Mouse (Mus musculus) cerebral cortex, adult 2 months (tissue): ENCODE data around the gene Adgrf5.

Source experiments
- WGBS: fragments of 180-500 bp; shearing (Covaris S2); methylation state at CpG from one replicate; pipeline ENCODE4 v1.1.7; 2018; 5-methylcytosine and 5-hydroxymethylcytosine counted together

The Adgrf5 gene

DNA sequence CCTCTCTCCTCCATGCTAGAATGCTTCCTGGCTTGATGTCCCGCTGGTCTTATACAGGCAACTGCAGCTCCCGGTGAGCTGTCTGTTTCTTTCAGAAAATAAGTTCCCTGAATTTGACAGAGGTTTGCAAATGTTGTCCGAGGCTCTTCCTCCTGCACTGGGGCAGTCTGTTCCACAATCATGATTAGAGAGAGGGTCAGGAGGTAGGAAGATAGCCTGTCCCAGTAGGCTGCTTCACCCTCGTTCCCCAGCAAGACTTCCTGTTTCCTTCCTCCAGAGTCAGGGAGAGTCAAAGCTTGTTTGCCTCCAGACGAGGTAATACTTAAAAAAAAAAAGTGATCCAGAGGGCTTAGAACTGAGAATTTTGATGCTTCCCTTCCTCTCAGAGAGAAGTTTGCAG is 16.3 kb downstream of the Adgrf5 start:
- WGBS = 70% methylated on average over 5 of the region's 5 CpGs

DNA sequence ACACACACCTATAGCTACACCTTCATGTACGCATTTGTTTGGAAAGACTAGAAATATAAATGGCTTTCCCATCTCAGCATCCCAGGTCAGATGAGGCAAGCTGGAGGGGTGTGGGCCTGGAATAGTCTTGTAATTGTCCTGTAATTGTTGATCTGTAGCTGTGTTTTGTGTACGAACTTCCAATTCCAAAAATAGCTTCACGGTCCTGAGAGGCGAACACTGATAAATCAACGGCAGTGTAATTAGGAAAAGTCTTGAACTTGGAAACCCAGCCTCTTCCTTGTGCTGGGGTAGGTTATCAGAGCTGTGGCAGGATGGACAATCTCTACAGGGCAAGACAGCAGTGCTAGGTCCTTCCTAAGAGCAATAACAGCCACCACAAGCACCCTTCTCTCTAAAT is 18.5 kb downstream of the Adgrf5 start:
- 85% methylated on average over 5 of the region's 5 CpGs for WGBS

GRCm38 (mm10) chr17:43386331-43386730 is 26.1 kb downstream of the Adgrf5 start:
- 94% methylated on average over 5 of the region's 5 CpGs for WGBS

- WGBS = 75% methylated on average over 3 of the region's 3 CpGs
Measured at GRCm38 (mm10) chr17:43387171-43387570, 26.9 kb downstream of the Adgrf5 start.

GRCm38 (mm10) chr17:43389256-43389655 is 29.0 kb downstream of the Adgrf5 start:
- WGBS = 83% methylated on average over 11 of the region's 11 CpGs

GRCm38 (mm10) chr17:43392191-43392590 is 31.9 kb downstream of the Adgrf5 start:
- WGBS = 75% methylated on average over 9 of the region's 9 CpGs

DNA sequence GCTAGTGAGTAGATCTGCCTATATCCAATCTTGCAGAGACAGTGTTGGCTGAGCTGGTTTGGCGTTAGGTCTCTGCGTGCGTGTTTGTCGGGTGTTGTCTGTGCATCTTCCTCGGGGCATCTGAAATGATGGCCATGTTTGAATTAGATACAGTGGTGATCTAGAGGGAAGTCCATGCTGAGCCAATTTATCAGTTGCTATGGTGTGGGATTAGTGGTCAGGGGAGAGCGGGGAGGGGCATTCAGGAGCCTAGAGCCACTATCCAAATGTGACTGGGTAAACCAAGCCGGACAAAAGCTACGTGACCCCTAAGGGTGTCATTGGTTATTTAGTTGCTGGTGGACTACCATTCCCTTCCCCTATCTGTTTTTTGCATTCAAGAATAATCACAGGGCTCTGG is 33.4 kb downstream of the Adgrf5 start:
- 80% methylated on average over 8 of the region's 8 CpGs for WGBS

GRCm38 (mm10) chr17:43395400-43396258 is 35.4 kb downstream of the Adgrf5 start:
- 76% methylated on average over 12 of the region's 12 CpGs for WGBS

GRCm38 (mm10) chr17:43398612-43399011 is 38.4 kb downstream of the Adgrf5 start:
- WGBS = 63% methylated on average over 7 of the region's 7 CpGs

- WGBS = 74% methylated on average over 3 of the region's 3 CpGs
Measured at GRCm38 (mm10) chr17:43399151-43399550, 38.9 kb downstream of the Adgrf5 start.

DNA sequence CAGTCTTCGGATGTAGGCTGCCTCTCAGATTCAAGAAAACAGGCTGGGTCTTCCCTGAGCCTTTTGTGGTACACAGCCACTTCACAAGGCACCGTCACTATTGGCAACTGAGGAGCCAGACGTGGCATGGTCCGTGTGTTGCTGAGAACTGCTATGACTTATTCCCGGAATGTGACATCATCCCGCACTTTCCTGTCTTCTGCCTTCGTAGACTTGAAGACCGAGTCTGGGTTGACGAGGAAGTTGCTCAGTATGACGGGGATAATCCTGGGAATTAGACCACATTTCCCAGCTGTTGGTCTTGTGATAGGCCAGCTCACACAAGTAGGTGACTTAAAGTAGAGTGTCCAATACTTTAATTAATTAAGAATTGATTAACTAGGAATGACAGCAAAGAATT is 40.2 kb downstream of the Adgrf5 start:
- 60% methylated on average over 10 of the region's 10 CpGs for whole genome bisulfite sequencing

- 62% methylated on average over 6 of the region's 6 CpGs for WGBS
Measured at GRCm38 (mm10) chr17:43403851-43404250, 43.6 kb downstream of the Adgrf5 start.

- 85% methylated on average over 5 of the region's 5 CpGs for WGBS
Measured at GRCm38 (mm10) chr17:43404408-43404807, 44.2 kb downstream of the Adgrf5 start.

DNA sequence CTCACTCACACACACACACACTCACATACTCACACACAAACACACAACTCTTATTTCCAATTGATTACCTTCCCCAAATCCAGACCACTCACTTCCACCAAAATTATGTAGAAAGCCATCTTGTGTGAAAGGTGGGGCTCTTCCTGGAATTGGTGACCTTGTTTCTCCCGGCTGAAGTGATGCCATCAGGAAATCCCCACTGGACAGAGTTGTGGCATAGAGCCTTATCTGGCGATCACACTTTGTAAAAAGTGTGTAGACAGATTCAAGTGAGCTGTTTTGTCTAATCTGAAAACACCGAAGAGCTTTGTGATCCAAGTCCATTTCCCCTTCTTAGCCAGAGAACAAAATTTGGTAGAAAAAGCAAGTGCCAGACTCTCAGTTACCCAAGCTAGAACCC is 46.1 kb downstream of the Adgrf5 start:
- WGBS = 81% methylated on average over 3 of the region's 3 CpGs

DNA sequence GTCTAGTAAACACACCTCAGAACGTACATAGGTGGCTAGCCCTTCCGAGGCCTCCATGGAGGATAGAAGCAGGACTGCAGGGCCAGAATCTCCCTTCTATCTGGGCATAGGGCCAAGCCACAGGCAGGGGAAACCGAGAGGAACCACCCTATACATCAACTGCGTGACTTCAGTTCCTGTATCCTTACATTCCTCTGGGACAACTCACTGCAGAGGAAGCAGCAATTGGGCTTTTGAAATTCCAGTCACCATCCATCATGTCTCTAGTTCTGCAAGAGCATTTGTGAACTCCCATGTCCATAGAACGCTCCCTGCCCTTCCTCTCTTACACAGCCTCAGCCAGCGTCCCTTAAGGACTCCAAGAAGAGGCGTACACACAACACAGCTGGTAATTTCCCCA is 47.3 kb downstream of the Adgrf5 start:
- 79% methylated on average over 7 of the region's 7 CpGs for WGBS

GRCm38 (mm10) chr17:43413182-43413581 is 52.9 kb downstream of the Adgrf5 start:
- WGBS = 85% methylated on average over 7 of the region's 7 CpGs

GRCm38 (mm10) chr17:43419204-43419603 is 59.0 kb downstream of the Adgrf5 start:
- WGBS = 87% methylated on average over 5 of the region's 5 CpGs

- 79% methylated on average over 3 of the region's 3 CpGs for WGBS
Measured at GRCm38 (mm10) chr17:43420381-43420780, 60.1 kb downstream of the Adgrf5 start.

GRCm38 (mm10) chr17:43423953-43424352 is 63.7 kb downstream of the Adgrf5 start:
- 75% methylated on average over 5 of the region's 5 CpGs for WGBS

- WGBS = 78% methylated on average over 5 of the region's 5 CpGs
Measured at GRCm38 (mm10) chr17:43431692-43432091, 71.4 kb downstream of the Adgrf5 start.

GRCm38 (mm10) chr17:43434485-43434884 is 74.2 kb downstream of the Adgrf5 start:
- WGBS = 30% methylated on average over 8 of the region's 8 CpGs

DNA sequence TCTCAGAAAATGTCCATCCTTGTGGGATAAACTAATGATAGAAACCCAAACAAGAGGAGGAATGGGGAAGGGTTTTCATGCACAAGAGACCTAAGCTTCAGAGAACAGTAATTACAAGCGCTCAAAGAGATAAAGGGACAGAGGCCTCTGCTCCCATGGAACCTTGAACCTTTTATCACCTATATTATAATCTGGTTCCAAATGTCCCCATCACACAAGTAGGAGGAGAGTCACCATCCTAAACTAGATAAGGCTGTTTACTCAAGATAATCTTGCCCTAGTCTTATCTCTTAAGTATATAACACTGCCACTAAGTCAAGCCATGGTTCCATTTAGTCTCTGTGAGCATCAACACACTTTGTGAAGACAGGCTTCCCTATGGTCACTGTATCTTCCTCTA is 91.0 kb downstream of the Adgrf5 start:
- WGBS = 97% methylated on average over 1 of the region's 1 CpGs

GRCm38 (mm10) chr17:43458598-43458997 is 98.3 kb downstream of the Adgrf5 start:
- 10% methylated on average over 9 of the region's 9 CpGs for WGBS
